9 mouse cellular contexts compared by ENCODE assay signal in genomic region chr19:61265349-61266245, GRCm38 (mm10). TPM values are rescaled to one million over a fixed set of nuclear protein-coding genes. Genes with fewer than 3 reads are reported as not detected.
A peak's percentile ranks its signal among the peaks of the same experiment; 100 is the strongest.
DNase-seq lines count a peak whose midpoint lies in the region; ATAC-seq and TF ChIP-seq lines count a peak whose summit lies in the region.
"Had no signal": no experiment of that assay in that cellular context is flagged by ENCODE, and none has a peak within 500 bp of the region (broad histone marks: within the 10 kb centered on the region; RNA-seq: fewer than 3 reads in every experiment).

No protein-coding gene starts in this region.

- no peak overlapping the region for H3K27ac ChIP-seq in midbrain, postnatal 0 days (ENCODE audit: low read depth, low read length)
- H3K27ac ChIP-seq: embryonic facial prominence, embryonic 15.5 days had no signal

- peak; percentile 81 for ATAC-seq in granulocyte monocyte progenitor cell, adult 5-6 weeks (replicated peaks; ENCODE audit: poor library complexity, severe bottlenecking)
- peak; percentile 71 for ATAC-seq in midbrain, postnatal 0 days (ENCODE audit: low FRiP score)

- peak; percentile 5 to 24 for DNase-seq in urinary bladder, adult 18-20 months (ENCODE audit: low spot score in 2 of 2)
- no peak for DNase-seq in urinary bladder, postnatal 10 days (ENCODE audit: low spot score)
- DNase-seq in cerebellum, postnatal 4 days (ENCODE audit: low spot score in 2 of 2) = peak; percentile 55 to 67
- DNase-seq in kidney, adult 8-10 months = peak; percentile 61 to 66
- DNase-seq in liver = peak; percentile 76
- peak; percentile 95 for DNase-seq in midbrain, postnatal 0 days (ENCODE audit: low spot score)
- DNase-seq in spleen, postnatal 36 days (ENCODE audit: low spot score in 2 of 2) = peak; percentile 90 to 93

- H3K4me3 ChIP-seq in midbrain, postnatal 0 days (ENCODE audit: low read depth, low read length) = no peak overlapping the region
- H3K4me3 ChIP-seq: embryonic facial prominence, embryonic 15.5 days had no signal

- peak; percentile 68 for TF ChIP-seq CTCF in midbrain, postnatal 0 days (IDR thresholded peaks at IDR 0.05)

- H3K9me3 ChIP-seq in midbrain, postnatal 0 days (ENCODE audit: low read length) = no peaks in the 10 kb centered on the region
- H3K9me3 ChIP-seq: embryonic facial prominence, embryonic 15.5 days had no signal

- H3K9ac ChIP-seq in midbrain, postnatal 0 days (replicated peaks; ENCODE audit: low read length, poor library complexity, severe bottlenecking) = no peak overlapping the region
- H3K9ac ChIP-seq: embryonic facial prominence, embryonic 15.5 days had no signal

- H3K36me3 ChIP-seq in midbrain, postnatal 0 days (ENCODE audit: insufficient read depth, low read length) = no peaks in the 10 kb centered on the region
- H3K36me3 ChIP-seq: embryonic facial prominence, embryonic 15.5 days had no signal

- H3K27me3 ChIP-seq in midbrain, postnatal 0 days (ENCODE audit: insufficient read depth, low read length) = no peaks in the 10 kb centered on the region
- H3K27me3 ChIP-seq: embryonic facial prominence, embryonic 15.5 days had no signal

- WGBS in midbrain, postnatal 0 days = 29% methylated on average over 3 of the region's 3 CpGs

- no peaks in the 10 kb centered on the region for H3K4me1 ChIP-seq in midbrain, postnatal 0 days (ENCODE audit: insufficient read depth, low read length)
- H3K4me1 ChIP-seq: embryonic facial prominence, embryonic 15.5 days had no signal

- H3K4me2 ChIP-seq in midbrain, postnatal 0 days (ENCODE audit: low read depth, low read length, poor library complexity, severe bottlenecking) = no peak overlapping the region
- H3K4me2 ChIP-seq: embryonic facial prominence, embryonic 15.5 days had no signal

RNA-seq across cellular contexts. Expression of gene Gm21060, which starts 31.3 kb away (rescaled TPM):
- not detected in 2 replicates for total RNA-seq in granulocyte monocyte progenitor cell, adult 5-6 weeks (2014; fragmentation: Nextera tagmentation)
- not detected in 2 replicates for total RNA-seq in granulocyte monocyte progenitor cell, adult 5-6 weeks (2017)
- not detected in 2 replicates for total RNA-seq in midbrain, postnatal 0 days (2014; rRNA removed)
- polyA plus RNA-seq in midbrain, postnatal 0 days (2015; fragmentation: Nextera tagmentation; extraction: Ambion mirVana) = not detected in 2 replicates
- polyA plus RNA-seq: embryonic facial prominence, embryonic 15.5 days had no signal

RNA-seq across cellular contexts. Expression of gene Csf2ra, which starts 37.4 kb away (rescaled TPM):
- 132 and 140 TPM in 2 replicates for total RNA-seq in granulocyte monocyte progenitor cell, adult 5-6 weeks (2014; fragmentation: Nextera tagmentation)
- 36.1 and 42.1 TPM in 2 replicates for total RNA-seq in granulocyte monocyte progenitor cell, adult 5-6 weeks (2017)
- 47.0 and 52.1 TPM in 2 replicates for total RNA-seq in midbrain, postnatal 0 days (2014; rRNA removed)
- 42.8 and 53.2 TPM in 2 replicates for polyA plus RNA-seq in midbrain, postnatal 0 days (2015; fragmentation: Nextera tagmentation; extraction: Ambion mirVana)
